Mouse (Mus musculus) liver, postnatal 0 days (tissue): ENCODE results near the gene Cacnb1. TPM values are rescaled to one million over a fixed set of nuclear protein-coding genes. Genes with fewer than 3 reads are reported as not detected.

Source experiments
- ATAC-seq: fragments of 200-750 bp; cut with Nextera tagmentation; 2 replicates; pipeline ENCODE4 v1.8.0; 2017; ENCODE audit warnings: mild to moderate bottlenecking, moderate library complexity
- DNase-seq: peaks from one replicate; pipeline ENCODE4 v3.0.0-alpha.2; 2016
- H3K27ac ChIP-seq: fragments of 300-500 bp; sonication (generic); 2 replicates; pipeline ENCODE4 v1.5.1; 2014; ENCODE audit warnings: antibody characterized with exemption, moderate library complexity, mild to moderate bottlenecking, low read depth
- H3K27me3 ChIP-seq: fragments of 300-500 bp; sonication (generic); 2 replicates; pipeline ENCODE4 v1.6.1; 2014; ENCODE audit warnings: low read length, control low read depth, mixed read lengths; ENCODE audit not compliant: insufficient read depth
- H3K36me3 ChIP-seq: fragments of 300-500 bp; sonication (generic); replicated peaks from 2 replicates; pipeline ENCODE4 v1.6.1; 2014; ENCODE audit warnings: mild to moderate bottlenecking, control low read depth, low read length, moderate library complexity, mixed read lengths; ENCODE audit not compliant: insufficient read depth
- H3K4me1 ChIP-seq: fragments of 300-500 bp; sonication (generic); 2 replicates; pipeline ENCODE4 v1.6.1; 2014; ENCODE audit warnings: antibody characterized with exemption, mild to moderate bottlenecking, control low read depth; ENCODE audit not compliant: insufficient read depth
- H3K4me2 ChIP-seq: fragments of 300-500 bp; sonication (generic); 2 replicates; pipeline ENCODE4 v1.6.1; 2014; ENCODE audit warnings: low read depth, mild to moderate bottlenecking, low read length, moderate library complexity, mixed read lengths
- H3K4me3 ChIP-seq: fragments of 300-500 bp; sonication (generic); 2 replicates; pipeline ENCODE4 v1.5.1; 2014; ENCODE audit warnings: low read depth, low read length
- H3K9ac ChIP-seq: fragments of 300-500 bp; sonication (generic); replicated peaks from 2 replicates; pipeline ENCODE4 v1.6.1; 2014; ENCODE audit warnings: mild to moderate bottlenecking, moderate library complexity
- H3K9me3 ChIP-seq: fragments of 300-500 bp; sonication (generic); 2 replicates; pipeline ENCODE4 v1.6.1; 2016; ENCODE audit warnings: mild to moderate bottlenecking, control low read depth, low read length, mixed read lengths
- CTCF ChIP-seq: sonication (generic); IDR thresholded peaks from 2 replicates; pipeline ENCODE4 v1.5.1; 2016; ENCODE audit warnings: antibody characterized with exemption, low read depth
- EP300 ChIP-seq: IDR thresholded peaks from 2 replicates; pipeline ENCODE4 v1.6.1; 2016; ENCODE audit warnings: antibody characterized with exemption, low read depth, mild to moderate bottlenecking
- WGBS: fragments of 180-500 bp; shearing (Covaris S2); extraction: QIAGEN DNeasy Blood & Tissue Kit; methylation state at CpG from one replicate; pipeline ENCODE4 v1.1.7; 2014; ENCODE audit not compliant: insufficient replicate concordance; 5-methylcytosine and 5-hydroxymethylcytosine counted together
- polyA plus RNA-seq: library from polyadenylated mRNA; unstranded; fragments of >200 nt; fragmentation: Nextera tagmentation; extraction: Ambion mirVana; gene quantifications from 2 replicates; pipeline ENCODE4 v1.2.1, GENCODE M21; 2015

Gene Cacnb1
- polyA plus RNA-seq, 1 experiment from 2014 or later: 0.23 TPM

DNA sequence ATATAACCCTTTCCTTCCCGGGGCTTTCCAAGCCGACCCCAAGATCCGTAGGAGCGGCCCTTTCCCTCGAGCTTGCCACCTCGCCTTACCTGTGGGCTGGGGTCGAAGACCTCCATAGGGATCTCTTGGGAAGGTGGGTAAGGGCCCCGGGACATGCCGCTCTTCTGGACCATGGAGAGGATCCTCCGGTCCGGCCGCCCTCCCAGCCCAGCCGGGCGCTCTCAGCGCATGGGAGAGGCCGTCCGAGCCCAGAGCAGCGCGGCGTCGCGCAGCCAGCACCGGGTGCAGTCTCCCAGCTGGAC is 630 bp downstream of the Cacnb1 start:
- no peak for TF ChIP-seq EP300
- no peak for TF ChIP-seq CTCF
- Histone ChIP-seq H3K4me1 (peaks cover 18% of the 10 kb centered on the region), H3K27ac (0 out of 2 replicates have a peak overlapping the region, but pooled peaks have one; percentile 52), H3K27me3 (peaks cover 11% of the 10 kb centered on the region), H3K4me3 (peak overlapping the region; percentile 58), H3K4me2 (peak overlapping the region; percentile 97), H3K9me3 (no peaks in the 10 kb centered on the region), H3K36me3 (no peaks in the 10 kb centered on the region), H3K9ac (peak overlapping the region; percentile 59)
- WGBS: 1% methylated on average over 15 of the region's 23 CpGs
- peak; percentile 9; the same call in 1 of the 2 replicates for ATAC-seq
- no peak for DNase-seq

DNA sequence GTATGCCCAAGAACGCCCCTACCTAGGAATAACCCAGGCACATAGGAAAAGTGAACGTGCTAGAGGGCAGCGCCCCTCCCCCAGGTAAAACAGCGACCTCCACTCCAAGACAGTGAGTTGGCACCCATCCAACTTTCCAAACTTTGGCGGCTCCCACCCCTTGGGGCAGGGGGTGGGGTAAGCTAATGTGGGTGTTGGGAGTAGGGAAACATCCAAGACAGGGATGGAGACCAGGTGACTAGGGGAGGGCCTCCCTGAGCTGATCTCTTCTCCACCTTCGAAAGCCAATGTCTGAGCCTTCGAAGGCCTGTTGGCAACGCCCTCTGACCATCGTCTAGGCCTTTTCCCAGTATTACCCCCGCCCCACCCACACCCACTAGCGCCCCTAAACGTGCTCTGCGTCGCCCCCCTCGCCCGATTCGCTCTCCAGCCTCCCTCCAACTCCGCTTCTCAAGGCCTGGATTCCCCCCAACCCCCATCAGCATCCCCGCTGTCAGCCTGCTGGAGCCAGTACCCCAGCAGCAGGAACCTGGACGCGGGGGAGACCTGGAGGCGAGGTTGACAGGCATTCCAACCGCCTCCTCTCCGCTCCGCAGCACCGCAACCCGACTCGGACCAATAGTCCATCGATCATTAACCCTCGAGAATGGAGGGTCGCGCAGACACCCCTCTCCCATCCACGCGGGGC is 1.1 kb downstream of the Cacnb1 start:
- Histone ChIP-seq H3K4me1 (peaks cover 18% of the 10 kb centered on the region), H3K27me3 (peaks cover 11% of the 10 kb centered on the region), H3K9ac (peak overlapping the region; percentile 59), H3K36me3 (no peaks in the 10 kb centered on the region), H3K9me3 (no peaks in the 10 kb centered on the region), H3K27ac (no peak overlapping the region), H3K4me3 (peak overlapping the region; percentile 58), H3K4me2 (peak overlapping the region; percentile 97)
- no peak for TF ChIP-seq EP300
- no peak for TF ChIP-seq CTCF
- WGBS: 11% methylated on average over 34 of the region's 34 CpGs
- ATAC-seq: no peak
- DNase-seq: no peak

DNA sequence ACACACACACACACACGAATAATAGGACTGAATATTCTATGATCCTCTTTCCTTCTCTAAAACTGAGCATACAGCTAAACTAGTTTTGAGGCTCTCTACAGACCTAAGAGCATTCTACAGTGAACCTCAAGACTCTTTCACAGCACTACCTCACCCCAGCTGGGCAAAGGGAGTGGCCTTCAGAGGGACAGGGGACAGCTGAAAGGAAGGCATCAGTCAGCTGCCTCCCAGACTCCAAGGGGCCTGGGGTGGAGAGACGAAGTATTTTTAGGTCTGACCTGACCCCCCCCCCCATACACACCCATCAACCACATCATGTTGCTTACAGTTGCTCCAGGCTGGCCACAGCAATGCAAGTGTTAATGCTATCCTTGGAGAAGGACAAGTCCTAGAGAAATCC is 1.7 kb downstream of the Cacnb1 start:
- Histone ChIP-seq H3K4me2 (no peak overlapping the region), H3K9me3 (no peaks in the 10 kb centered on the region), H3K9ac (no peak overlapping the region), H3K4me1 (peaks cover 17% of the 10 kb centered on the region), H3K36me3 (no peaks in the 10 kb centered on the region), H3K27me3 (peaks cover 11% of the 10 kb centered on the region), H3K27ac (no peak overlapping the region), H3K4me3 (no peak overlapping the region)
- ATAC-seq (no peak), DNase-seq (no peak)
- WGBS: 52% methylated on average over 2 of the region's 2 CpGs
- no peak for TF ChIP-seq CTCF
- TF ChIP-seq EP300: no peak

DNA sequence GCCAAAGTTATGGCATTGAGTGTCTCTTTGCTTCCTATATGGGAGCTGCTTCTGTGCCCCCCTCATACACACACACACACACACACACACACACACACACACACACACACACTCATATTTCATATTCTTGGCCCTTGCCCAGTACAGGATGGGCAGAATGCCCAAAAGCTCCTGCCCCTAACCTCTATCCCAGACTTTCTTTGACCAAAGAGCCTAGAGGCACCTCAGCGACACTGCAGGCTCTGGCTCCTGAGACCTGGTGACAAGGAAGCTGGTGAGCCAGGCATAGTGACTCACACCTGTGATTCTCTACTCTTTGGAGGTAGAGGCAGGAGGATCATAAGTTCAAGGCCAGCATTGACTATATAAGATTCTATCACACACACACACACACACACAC is 2.1 kb downstream of the Cacnb1 start:
- DNase-seq: no peak
- H3K27me3 ChIP-seq: peaks cover 11% of the 10 kb centered on the region

DNA sequence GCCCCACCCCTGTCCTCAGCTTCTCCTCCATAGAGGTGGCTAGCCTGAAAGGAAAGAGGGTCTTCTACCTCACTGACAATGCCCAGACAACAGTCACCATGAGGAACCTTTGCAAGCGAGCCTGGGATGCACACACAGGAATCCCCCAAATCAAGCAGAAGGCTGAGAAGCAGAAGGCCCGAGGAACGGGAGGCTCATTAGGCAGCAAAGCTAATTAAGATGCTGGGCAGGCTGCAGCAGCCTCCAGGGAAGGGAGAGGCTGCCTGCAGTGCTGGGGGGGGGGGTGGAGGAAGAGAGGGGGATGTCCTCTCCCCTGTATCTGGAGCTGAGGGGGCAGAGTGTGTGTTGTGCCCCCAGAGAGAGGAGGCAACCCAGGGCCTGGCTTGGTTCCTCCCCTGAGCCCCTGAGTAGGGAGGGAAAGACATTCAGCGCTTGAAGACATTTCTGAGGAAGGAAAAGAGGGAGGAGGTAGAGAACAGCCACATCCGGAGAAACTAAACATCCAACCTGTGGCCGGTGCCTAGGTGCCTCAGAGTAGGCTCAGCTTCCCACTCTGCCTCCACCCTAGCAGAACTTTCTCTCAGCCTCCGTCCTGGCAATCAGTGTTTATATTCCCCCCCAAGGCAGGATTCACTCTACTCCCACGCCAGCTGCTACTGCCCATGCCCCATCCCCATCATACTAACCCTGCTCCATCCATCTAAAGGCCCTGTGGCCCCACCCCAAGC is 2.8 kb downstream of the Cacnb1 start:
- WGBS: 37% methylated on average over 8 of the region's 8 CpGs
- Histone ChIP-seq H3K4me1 (peaks cover 11% of the 10 kb centered on the region), H3K27ac (no peak overlapping the region), H3K4me3 (no peak overlapping the region), H3K9ac (no peak overlapping the region), H3K4me2 (no peak overlapping the region), H3K9me3 (no peaks in the 10 kb centered on the region), H3K27me3 (peaks cover 11% of the 10 kb centered on the region), H3K36me3 (no peaks in the 10 kb centered on the region)
- no peak for DNase-seq
- ATAC-seq: no peak
- no peak for TF ChIP-seq CTCF

More for the DNA sequence above, 2.1 kb downstream of the Cacnb1 start:
- Histone ChIP-seq H3K9ac (no peak overlapping the region), H3K9me3 (no peaks in the 10 kb centered on the region), H3K27ac (no peak overlapping the region), H3K4me3 (no peak overlapping the region), H3K4me2 (no peak overlapping the region), H3K4me1 (peaks cover 12% of the 10 kb centered on the region), H3K36me3 (no peaks in the 10 kb centered on the region)
- WGBS: 86% methylated on average over 1 of the region's 1 CpGs
- no peak for ATAC-seq
- TF ChIP-seq CTCF: no peak

DNA sequence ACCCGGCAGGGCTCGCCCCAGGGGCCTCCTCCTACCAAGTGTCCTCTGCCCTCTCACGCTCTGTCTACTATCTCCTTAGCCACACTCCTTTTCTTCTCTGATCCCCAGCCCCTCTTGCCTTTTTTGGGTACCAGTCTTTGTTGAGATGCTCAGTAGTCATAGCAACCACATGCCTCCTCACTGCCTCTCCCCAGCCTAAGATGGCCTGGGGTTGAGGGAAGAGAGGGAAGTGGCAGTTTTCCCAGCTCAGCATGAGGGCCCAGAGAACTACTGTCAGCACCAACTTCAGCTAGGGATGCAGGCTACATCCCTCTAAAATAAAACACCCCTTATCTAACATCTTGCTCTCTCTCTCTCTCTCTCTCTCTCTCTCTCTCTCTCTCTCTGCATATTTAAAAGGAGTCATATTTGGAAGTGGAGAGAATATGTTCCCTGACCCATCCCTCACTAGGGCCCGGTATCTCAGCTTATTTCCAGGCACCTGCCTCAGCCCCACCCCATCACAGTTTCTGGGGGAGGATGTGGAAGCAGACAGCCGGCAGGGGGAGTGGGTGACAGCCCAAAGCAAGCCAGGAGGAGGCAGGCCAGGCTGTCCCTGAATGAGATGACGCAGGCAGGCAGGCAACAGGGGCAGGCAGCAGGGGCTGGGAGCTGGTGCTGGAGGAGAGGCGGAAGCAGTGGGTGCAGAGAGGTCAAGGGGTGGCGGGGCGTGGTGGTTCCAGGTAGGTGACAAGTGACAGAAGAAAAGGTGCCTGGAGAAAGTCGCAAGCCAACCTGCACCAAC is 3.8 kb downstream of the Cacnb1 start:
- TF ChIP-seq EP300 (no peak), CTCF (peak; percentile 61)
- Histone ChIP-seq H3K27ac (no peak overlapping the region), H3K9me3 (no peaks in the 10 kb centered on the region), H3K36me3 (no peaks in the 10 kb centered on the region), H3K4me3 (no peak overlapping the region), H3K9ac (no peak overlapping the region), H3K4me1 (peaks cover 11% of the 10 kb centered on the region), H3K4me2 (no peak overlapping the region), H3K27me3 (peaks cover 11% of the 10 kb centered on the region)
- DNase-seq (no peak), ATAC-seq (no peak)
- 41% methylated on average over 10 of the region's 10 CpGs for WGBS
